Mouse (Mus musculus) embryonic fibroblast, embryonic 13.5 days (primary cell): Measurements from ENCODE around the gene Golga5.

ENCODE experiments used
- CTCF ChIP-seq: IDR thresholded peaks from 2 replicates; pipeline ENCODE4 v1.5.1; 2011; ENCODE audit warnings: mild to moderate bottlenecking, control low read depth, low read length, moderate library complexity, borderline replicate concordance; ENCODE audit not compliant: insufficient read depth
- POLR2A ChIP-seq: IDR thresholded peaks from 2 replicates; pipeline ENCODE4 v1.6.1; 2011; ENCODE audit warnings: low read depth, mild to moderate bottlenecking, control low read depth, low read length, moderate library complexity

DNA sequence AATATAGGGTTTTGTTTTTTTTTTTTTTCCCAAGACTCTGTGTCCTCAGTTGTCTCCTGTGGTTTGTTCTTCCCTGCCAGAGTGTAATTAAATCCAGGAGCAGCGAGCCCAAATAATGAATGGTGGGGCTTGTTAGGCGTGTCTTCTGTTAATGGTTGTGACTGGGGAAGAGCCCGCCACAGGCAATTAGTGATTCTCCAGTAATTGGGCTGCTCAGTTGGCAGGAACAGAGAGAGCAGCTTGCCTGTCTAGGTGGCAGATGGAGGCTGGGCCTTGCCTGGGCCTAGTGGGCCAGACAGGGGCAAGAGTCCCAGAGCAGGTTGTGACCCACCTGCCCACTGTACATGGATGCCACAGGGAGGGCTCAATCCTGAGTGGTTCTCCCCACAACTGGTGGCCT lies 42.4 kb downstream of the Golga5 start:
- no peak for TF ChIP-seq CTCF
- TF ChIP-seq POLR2A = no peak
